Mouse (Mus musculus) hindbrain, embryonic 12.5 days (tissue): Measurements from ENCODE around the gene Ovgp1. TPM values are rescaled to one million over a fixed set of nuclear protein-coding genes. Genes with fewer than 3 reads are reported as not detected.

Experiments
- ATAC-seq: fragments of 200-750 bp; cut with Nextera tagmentation; 2 replicates; pipeline ENCODE4 v1.8.0; 2017; ENCODE audit warnings: moderate TSS enrichment; ENCODE audit not compliant: low FRiP score
- H3K27ac ChIP-seq: fragments of 300-500 bp; sonication (generic); 2 replicates; pipeline ENCODE4 v1.5.1; 2016; ENCODE audit warnings: mild to moderate bottlenecking
- H3K27me3 ChIP-seq: fragments of 300-500 bp; sonication (generic); 2 replicates; pipeline ENCODE4 v1.6.1; 2016; ENCODE audit warnings: mild to moderate bottlenecking
- H3K36me3 ChIP-seq: fragments of 300-500 bp; sonication (generic); 2 replicates; pipeline ENCODE4 v1.6.1; 2016; ENCODE audit warnings: mild to moderate bottlenecking
- H3K4me1 ChIP-seq: fragments of 300-500 bp; sonication (generic); 2 replicates; pipeline ENCODE4 v1.6.1; 2016
- H3K4me2 ChIP-seq: fragments of 300-500 bp; sonication (generic); replicated peaks from 2 replicates; pipeline ENCODE4 v1.6.1; 2016; ENCODE audit warnings: mild to moderate bottlenecking
- H3K4me3 ChIP-seq: fragments of 300-500 bp; sonication (generic); 2 replicates; pipeline ENCODE4 v1.5.1; 2016; ENCODE audit warnings: mild to moderate bottlenecking
- H3K9ac ChIP-seq: fragments of 300-500 bp; sonication (generic); 2 replicates; pipeline ENCODE4 v1.6.1; 2016; ENCODE audit warnings: mild to moderate bottlenecking, moderate library complexity
- H3K9me3 ChIP-seq: fragments of 300-500 bp; sonication (generic); replicated peaks from 2 replicates; pipeline ENCODE4 v1.6.1; 2016; ENCODE audit warnings: mild to moderate bottlenecking
- WGBS: fragments of 180-500 bp; shearing (Covaris S2); methylation state at CpG from one replicate; pipeline ENCODE4 v1.1.7; 2016; 5-methylcytosine and 5-hydroxymethylcytosine counted together
- polyA plus RNA-seq: library from polyadenylated mRNA; unstranded; fragments of >200 nt; fragmentation: Nextera tagmentation; extraction: Ambion mirVana; gene quantifications from 2 replicates; pipeline ENCODE4 v1.2.1, GENCODE M21; 2016

Gene Ovgp1
- polyA plus RNA-seq: 2.6 and 2.8 TPM in 2 replicates

DNA sequence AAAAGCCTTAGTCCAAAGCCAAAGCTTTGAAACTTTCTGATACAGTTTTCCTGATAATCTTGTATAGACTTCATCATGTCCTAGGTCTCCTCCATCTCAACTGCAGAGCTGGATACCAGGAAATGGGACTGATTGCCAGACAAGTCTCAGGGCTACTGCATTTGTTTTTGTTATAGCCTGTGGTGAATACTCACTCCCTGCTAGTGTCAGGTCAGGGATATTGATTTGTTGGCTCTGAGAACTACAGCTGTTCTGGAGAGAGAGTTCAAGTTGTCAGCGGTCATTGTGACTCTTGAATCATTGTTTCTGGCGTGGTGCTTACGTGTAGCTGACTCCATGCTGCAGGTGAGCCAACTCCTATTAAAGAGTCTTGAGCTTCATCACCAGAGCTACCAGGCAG, at the start of gene Ovgp1:
TSS of gene Ovgp1 (plus strand) at position 301 of the 400 bp plus-strand sequence.
- Histone ChIP-seq H3K27ac (no peak within 1 kb of the TSS), H3K9ac (no peak within 1 kb of the TSS), H3K4me3 (no peak within 1 kb of the TSS), H3K9me3 (no peaks in the 10 kb centered on the region), H3K27me3 (no peaks in the 10 kb centered on the region), H3K4me1 (no peaks in the 10 kb centered on the region), H3K4me2 (no peak within 1 kb of the TSS), H3K36me3 (peaks cover 25% of the 10 kb centered on the region)
- ATAC-seq: no peak
- 80% methylated on average over 3 of the region's 3 CpGs for WGBS

- no peak for ATAC-seq
- no peaks in the 10 kb centered on the region for H3K27me3 ChIP-seq
- no peaks in the 10 kb centered on the region for H3K4me1 ChIP-seq
- no peak overlapping the region for H3K4me3 ChIP-seq
- H3K27ac ChIP-seq: no peak overlapping the region
- no peak overlapping the region for H3K4me2 ChIP-seq
- H3K36me3 ChIP-seq: no peaks in the 10 kb centered on the region
- 83% methylated on average over 9 of the region's 9 CpGs for WGBS
- H3K9me3 ChIP-seq: no peaks in the 10 kb centered on the region
- H3K9ac ChIP-seq: no peak overlapping the region
Measured at GRCm38 (mm10) chr3:105924616-105925015, 48.9 kb upstream of the Ovgp1 start.

GRCm38 (mm10) chr3:105927561-105928194, 45.8 kb upstream of the Ovgp1 start:
- H3K4me1 ChIP-seq: no peaks in the 10 kb centered on the region
- H3K4me2 ChIP-seq: no peak overlapping the region
- WGBS: 80% methylated on average over 7 of the region's 7 CpGs
- H3K27me3 ChIP-seq: no peaks in the 10 kb centered on the region
- no peak overlapping the region for H3K4me3 ChIP-seq
- no peaks in the 10 kb centered on the region for H3K9me3 ChIP-seq
- no peak overlapping the region for H3K27ac ChIP-seq
- H3K9ac ChIP-seq: no peak overlapping the region
- H3K36me3 ChIP-seq: no peaks in the 10 kb centered on the region
- ATAC-seq: no peak

DNA sequence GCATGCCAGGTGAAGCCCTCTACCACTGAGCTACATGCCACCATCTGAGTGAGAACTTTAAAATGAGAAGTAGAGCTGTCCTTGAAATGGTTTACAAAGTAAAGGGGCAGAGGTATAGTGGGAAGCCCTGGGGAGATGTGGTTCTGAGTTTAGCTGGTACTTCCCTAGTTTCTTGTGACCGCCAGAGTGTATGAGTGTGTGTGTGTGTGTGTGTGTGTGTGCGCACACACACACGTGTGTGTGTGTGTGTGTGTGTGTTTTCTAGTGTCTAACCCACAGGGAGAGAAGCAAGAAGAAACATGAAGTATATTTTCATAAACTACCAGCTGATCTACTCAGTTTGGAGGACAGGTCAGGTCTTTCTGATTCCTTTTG, 45.3 kb upstream of the Ovgp1 start:
- ATAC-seq: no peak
- Histone ChIP-seq H3K9me3 (no peaks in the 10 kb centered on the region), H3K4me3 (no peak overlapping the region), H3K4me2 (no peak overlapping the region), H3K4me1 (no peaks in the 10 kb centered on the region), H3K27me3 (no peaks in the 10 kb centered on the region), H3K36me3 (no peaks in the 10 kb centered on the region), H3K9ac (no peak overlapping the region), H3K27ac (no peak overlapping the region)
- WGBS: 96% methylated on average over 3 of the region's 3 CpGs

DNA sequence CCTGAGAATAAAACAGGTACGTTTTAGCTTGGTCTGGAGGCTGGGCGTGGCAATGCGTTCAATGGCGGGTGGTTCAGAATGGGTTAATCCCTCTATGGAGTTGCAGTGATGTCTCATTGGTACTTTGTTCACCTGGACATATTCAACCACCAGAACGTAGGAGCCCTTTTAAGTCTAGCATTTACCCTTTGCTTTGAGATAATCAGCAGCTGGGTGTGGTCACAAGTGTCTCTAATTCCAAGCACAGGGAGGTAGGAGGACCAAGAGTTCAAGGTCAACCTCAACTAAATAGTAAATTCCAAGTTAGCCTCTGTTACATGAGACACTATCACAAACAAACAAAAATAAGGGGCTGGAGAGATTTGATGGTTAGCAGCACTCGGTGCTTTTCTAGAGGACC, 44.7 kb upstream of the Ovgp1 start:
- WGBS: 94% methylated on average over 6 of the region's 6 CpGs
- H3K9me3 ChIP-seq: no peaks in the 10 kb centered on the region
- H3K27ac ChIP-seq: no peak overlapping the region
- H3K4me2 ChIP-seq: no peak overlapping the region
- H3K36me3 ChIP-seq: no peaks in the 10 kb centered on the region
- no peaks in the 10 kb centered on the region for H3K4me1 ChIP-seq
- ATAC-seq: no peak
- H3K27me3 ChIP-seq: no peaks in the 10 kb centered on the region
- H3K9ac ChIP-seq: no peak overlapping the region
- H3K4me3 ChIP-seq: no peak overlapping the region

- no peak for ATAC-seq
- H3K4me2 ChIP-seq: no peak overlapping the region
Measured at GRCm38 (mm10) chr3:105929821-105930220, 43.7 kb upstream of the Ovgp1 start.

GRCm38 (mm10) chr3:105931095-105931494, 42.4 kb upstream of the Ovgp1 start:
- no peak overlapping the region for H3K27ac ChIP-seq
- no peaks in the 10 kb centered on the region for H3K9me3 ChIP-seq
- H3K27me3 ChIP-seq: no peaks in the 10 kb centered on the region
- no peak for ATAC-seq
- H3K36me3 ChIP-seq: no peaks in the 10 kb centered on the region
- no peak overlapping the region for H3K9ac ChIP-seq
- no peaks in the 10 kb centered on the region for H3K4me1 ChIP-seq
- no peak overlapping the region for H3K4me2 ChIP-seq
- H3K4me3 ChIP-seq: no peak overlapping the region
- WGBS: 97% methylated on average over 2 of the region's 2 CpGs

More at GRCm38 (mm10) chr3:105929821-105930220, 43.7 kb upstream of the Ovgp1 start:
- H3K36me3 ChIP-seq: no peaks in the 10 kb centered on the region
- no peak overlapping the region for H3K9ac ChIP-seq
- no peak overlapping the region for H3K27ac ChIP-seq
- H3K4me1 ChIP-seq: no peaks in the 10 kb centered on the region
- H3K9me3 ChIP-seq: no peaks in the 10 kb centered on the region
- no peaks in the 10 kb centered on the region for H3K27me3 ChIP-seq
- 88% methylated on average over 7 of the region's 7 CpGs for WGBS
- no peak overlapping the region for H3K4me3 ChIP-seq

DNA sequence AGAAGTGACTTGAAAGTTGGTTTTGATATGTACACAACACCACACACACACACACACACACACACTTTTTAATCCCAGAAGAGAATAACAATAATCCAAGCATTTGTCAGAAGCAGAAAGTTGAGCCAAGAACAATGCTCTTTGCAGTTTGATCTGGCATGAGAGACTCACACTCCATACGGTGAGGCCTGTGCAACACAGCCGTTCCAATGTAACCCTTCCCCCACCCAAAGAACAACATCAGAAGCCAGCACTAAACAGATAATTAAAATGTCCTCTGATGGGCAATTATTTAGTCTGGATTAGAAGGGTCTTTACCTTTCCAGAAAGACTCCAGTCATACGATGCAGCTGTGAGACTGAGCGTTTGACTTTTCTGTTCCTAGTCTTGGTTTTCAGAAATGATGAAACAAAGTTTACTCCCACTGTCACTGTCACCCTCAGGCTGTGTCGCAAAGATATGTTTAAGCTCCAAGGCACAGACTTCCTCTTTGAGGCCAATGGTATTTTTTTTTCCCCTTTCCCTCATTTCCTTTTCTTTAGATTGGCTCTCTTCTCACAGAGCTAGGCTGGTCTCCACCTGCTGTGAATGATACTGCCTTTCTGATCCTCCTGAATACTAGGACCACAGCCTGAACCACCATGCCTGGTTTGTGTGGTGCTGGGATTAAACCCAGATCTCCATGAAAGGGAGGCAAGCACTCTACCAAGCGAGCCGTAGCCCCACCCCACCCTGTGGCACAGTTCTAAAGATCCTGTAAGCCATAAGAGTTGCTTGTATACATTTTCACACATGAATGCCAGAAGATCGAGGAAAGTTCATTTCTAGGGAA, 41.1 kb upstream of the Ovgp1 start, which contains the start of gene I830077J02Rik:
TSS of gene I830077J02Rik (minus strand) at position 425 of the 832 bp plus-strand sequence.
- no peak for ATAC-seq
- Histone ChIP-seq H3K4me1 (no peaks in the 10 kb centered on the region), H3K27me3 (no peaks in the 10 kb centered on the region), H3K36me3 (0 out of 2 replicates have a peak, but pooled peaks cover 3% of the 10 kb centered on the region), H3K9ac (no peak within 1 kb of the TSS), H3K4me2 (no peak within 1 kb of the TSS), H3K9me3 (no peaks in the 10 kb centered on the region), H3K27ac (no peak within 1 kb of the TSS), H3K4me3 (no peak within 1 kb of the TSS)
- WGBS: 86% methylated on average over 8 of the region's 8 CpGs

GRCm38 (mm10) chr3:105933926-105934325, 39.6 kb upstream of the Ovgp1 start:
- H3K4me2 ChIP-seq: no peak overlapping the region
- no peaks in the 10 kb centered on the region for H3K9me3 ChIP-seq
- no peaks in the 10 kb centered on the region for H3K27me3 ChIP-seq
- 0 out of 2 replicates have a peak, but pooled peaks cover 7% of the 10 kb centered on the region for H3K36me3 ChIP-seq
- no peak overlapping the region for H3K27ac ChIP-seq
- 97% methylated on average over 6 of the region's 6 CpGs for WGBS
- no peak for ATAC-seq
- no peak overlapping the region for H3K9ac ChIP-seq
- no peak overlapping the region for H3K4me3 ChIP-seq
- no peaks in the 10 kb centered on the region for H3K4me1 ChIP-seq

DNA sequence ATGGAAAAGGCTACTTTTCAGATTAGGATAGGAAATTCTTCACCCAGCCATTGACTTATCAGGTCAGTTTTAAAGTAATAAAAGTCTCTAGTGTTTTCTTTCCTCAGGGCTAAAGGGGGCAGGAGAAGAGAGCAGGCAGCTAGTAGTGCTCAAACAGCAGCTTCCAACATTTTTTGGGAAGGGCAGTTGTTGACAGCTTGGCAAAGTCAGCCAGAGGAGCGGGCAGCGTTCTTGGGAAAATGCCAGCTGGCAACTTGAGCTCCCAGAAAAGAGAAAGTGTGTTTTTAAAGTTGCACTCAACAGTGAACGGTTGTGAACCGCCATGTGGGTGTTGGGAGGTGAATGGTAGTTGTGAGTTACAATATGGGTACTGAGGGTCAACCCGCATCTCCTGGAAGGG, 38.5 kb upstream of the Ovgp1 start:
- no peak for ATAC-seq
- 88% methylated on average over 5 of the region's 5 CpGs for WGBS
- Histone ChIP-seq H3K36me3 (0 out of 2 replicates have a peak, but pooled peaks cover 12% of the 10 kb centered on the region), H3K27me3 (no peaks in the 10 kb centered on the region), H3K4me1 (no peaks in the 10 kb centered on the region), H3K4me2 (no peak overlapping the region), H3K9ac (no peak overlapping the region), H3K9me3 (no peaks in the 10 kb centered on the region), H3K4me3 (no peak overlapping the region), H3K27ac (no peak overlapping the region)

- Histone ChIP-seq H3K9ac (no peak overlapping the region), H3K4me1 (no peaks in the 10 kb centered on the region), H3K27ac (no peak overlapping the region), H3K4me2 (no peak overlapping the region), H3K36me3 (peaks cover 21% of the 10 kb centered on the region), H3K27me3 (no peaks in the 10 kb centered on the region), H3K9me3 (no peaks in the 10 kb centered on the region), H3K4me3 (no peak overlapping the region)
- no peak for ATAC-seq
- 94% methylated on average over 4 of the region's 4 CpGs for WGBS
Measured at GRCm38 (mm10) chr3:105936111-105936510, 37.4 kb upstream of the Ovgp1 start.

DNA sequence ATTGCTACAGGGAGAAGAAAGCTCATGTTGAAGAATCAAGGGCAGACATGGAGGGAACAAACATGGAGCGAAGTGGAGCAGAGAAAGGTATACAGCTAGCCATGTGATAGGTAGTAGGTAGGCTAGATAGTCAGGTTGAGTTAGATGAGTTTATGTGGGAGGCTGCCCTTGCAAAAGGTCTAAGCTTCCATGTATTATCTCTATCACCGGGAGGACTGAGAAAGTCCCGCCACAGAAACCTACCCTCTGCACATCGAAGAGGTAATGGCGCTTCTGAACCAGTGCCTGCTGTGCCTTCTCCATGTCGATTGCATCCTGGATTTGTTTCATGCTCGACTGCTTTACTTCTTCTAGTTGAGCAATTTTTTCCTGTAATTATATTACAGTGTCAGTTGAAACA, 22.2 kb upstream of the Ovgp1 start:
- Histone ChIP-seq H3K27ac (no peak overlapping the region), H3K27me3 (no peaks in the 10 kb centered on the region), H3K9me3 (no peaks in the 10 kb centered on the region), H3K4me2 (no peak overlapping the region), H3K9ac (no peak overlapping the region), H3K4me1 (no peaks in the 10 kb centered on the region), H3K36me3 (peaks cover 63% of the 10 kb centered on the region), H3K4me3 (no peak overlapping the region)
- WGBS: 94% methylated on average over 7 of the region's 7 CpGs
- ATAC-seq: no peak
